Mouse (Mus musculus): ENCODE results near the gene Rnase9. TPM values are rescaled to one million over a fixed set of nuclear protein-coding genes. Genes with fewer than 3 reads are reported as not detected.
"Not testable (repeated sequence)": the region's sequence is repeated elsewhere in the genome, so short reads cannot be mapped to it uniquely, and the experiment has no call there.

Gene Rnase9
- polyA plus RNA-seq, 1 experiment from 2014 or later: not detected

- no peak for DNase-seq (ENCODE audit: low spot score)
- Histone ChIP-seq H3K27ac (replicated peaks) (no peak overlapping the region), H3K27me3 (replicated peaks; ENCODE audit: low read depth, poor library complexity, severe bottlenecking) (no peaks in the 10 kb centered on the region), H3K4me1 (no peaks in the 10 kb centered on the region), H3K4me3 (no peak overlapping the region), H3K36me3 (replicated peaks) (no peaks in the 10 kb centered on the region), H3K9me3 (no peaks in the 10 kb centered on the region)
- WGBS: 71% methylated on average over 1 of the region's 1 CpGs
These were observed 6.5 kb downstream of the Rnase9 start for GRCm38 (mm10) chr14:51035206-51035605.

- H3K9me3 ChIP-seq: no peaks in the 10 kb centered on the region
- 59% methylated on average over 3 of the region's 3 CpGs for WGBS
- no peaks in the 10 kb centered on the region for H3K27me3 ChIP-seq (replicated peaks; ENCODE audit: low read depth, poor library complexity, severe bottlenecking)
- H3K4me1 ChIP-seq: no peaks in the 10 kb centered on the region
- H3K36me3 ChIP-seq (replicated peaks): no peaks in the 10 kb centered on the region
- DNase-seq (ENCODE audit: low spot score): no peak
- H3K4me3 ChIP-seq: no peak overlapping the region
- H3K27ac ChIP-seq (replicated peaks): no peak overlapping the region
These were observed 14.1 kb downstream of the Rnase9 start for GRCm38 (mm10) chr14:51027387-51028155.

GRCm38 (mm10) chr14:51026391-51027133, 15.1 kb downstream of the Rnase9 start:
- Histone ChIP-seq H3K36me3 (replicated peaks) (no peaks in the 10 kb centered on the region), H3K4me1 (no peaks in the 10 kb centered on the region), H3K4me3 (no peak overlapping the region), H3K27me3 (replicated peaks; ENCODE audit: low read depth, poor library complexity, severe bottlenecking) (no peaks in the 10 kb centered on the region), H3K27ac (replicated peaks) (no peak overlapping the region), H3K9me3 (no peaks in the 10 kb centered on the region)
- 37% methylated on average over 5 of the region's 5 CpGs for WGBS
- DNase-seq (ENCODE audit: low spot score): peak; percentile 61

- Histone ChIP-seq H3K4me3 (no peak overlapping the region), H3K9me3 (no peaks in the 10 kb centered on the region), H3K27me3 (replicated peaks; ENCODE audit: low read depth, poor library complexity, severe bottlenecking) (no peaks in the 10 kb centered on the region), H3K27ac (replicated peaks) (no peak overlapping the region), H3K36me3 (replicated peaks) (no peaks in the 10 kb centered on the region), H3K4me1 (no peaks in the 10 kb centered on the region)
- no peak for DNase-seq (ENCODE audit: low spot score)
- WGBS: 80% methylated on average over 1 of the region's 1 CpGs
These were observed 16.8 kb downstream of the Rnase9 start for GRCm38 (mm10) chr14:51024820-51025219.

GRCm38 (mm10) chr14:51023457-51023856, 18.2 kb downstream of the Rnase9 start:
- 83% methylated on average over 4 of the region's 4 CpGs for WGBS
- Histone ChIP-seq H3K27me3 (replicated peaks; ENCODE audit: low read depth, poor library complexity, severe bottlenecking) (no peaks in the 10 kb centered on the region), H3K36me3 (replicated peaks) (no peaks in the 10 kb centered on the region), H3K4me1 (no peaks in the 10 kb centered on the region), H3K27ac (replicated peaks) (no peak overlapping the region), H3K9me3 (no peaks in the 10 kb centered on the region), H3K4me3 (no peak overlapping the region)
- no peak for DNase-seq (ENCODE audit: low spot score)

- Histone ChIP-seq H3K27ac (replicated peaks) (no peak overlapping the region), H3K36me3 (replicated peaks) (no peaks in the 10 kb centered on the region), H3K9me3 (no peaks in the 10 kb centered on the region), H3K4me1 (no peaks in the 10 kb centered on the region), H3K27me3 (replicated peaks; ENCODE audit: low read depth, poor library complexity, severe bottlenecking) (no peaks in the 10 kb centered on the region), H3K4me3 (no peak overlapping the region)
- no peak for DNase-seq (ENCODE audit: low spot score)
- WGBS: 62% methylated on average over 3 of the region's 3 CpGs
These were observed 24.4 kb downstream of the Rnase9 start for GRCm38 (mm10) chr14:51017256-51017655.

- no peak overlapping the region for H3K27ac ChIP-seq (replicated peaks)
- DNase-seq (ENCODE audit: low spot score): no peak
- no peak overlapping the region for H3K4me3 ChIP-seq
- H3K4me1 ChIP-seq: no peaks in the 10 kb centered on the region
- H3K27me3 ChIP-seq (replicated peaks; ENCODE audit: low read depth, poor library complexity, severe bottlenecking): no peaks in the 10 kb centered on the region
- no peaks in the 10 kb centered on the region for H3K9me3 ChIP-seq
- no peaks in the 10 kb centered on the region for H3K36me3 ChIP-seq (replicated peaks)
These were observed 25.9 kb downstream of the Rnase9 start for GRCm38 (mm10) chr14:51015780-51016179.

GRCm38 (mm10) chr14:51014724-51015123, 26.9 kb downstream of the Rnase9 start:
- H3K4me1 ChIP-seq; H3K9me3 ChIP-seq; H3K27me3 ChIP-seq (replicated peaks; ENCODE audit: low read depth, poor library complexity, severe bottlenecking); DNase-seq (ENCODE audit: low spot score); H3K27ac ChIP-seq (replicated peaks); H3K36me3 ChIP-seq (replicated peaks); H3K4me3 ChIP-seq: not testable (repeated sequence)
- 87% methylated on average over 3 of the region's 3 CpGs for WGBS

- no peak overlapping the region for H3K4me3 ChIP-seq
- H3K9me3 ChIP-seq: no peaks in the 10 kb centered on the region
- no peak for DNase-seq (ENCODE audit: low spot score)
- H3K27me3 ChIP-seq (replicated peaks; ENCODE audit: low read depth, poor library complexity, severe bottlenecking): no peaks in the 10 kb centered on the region
- 86% methylated on average over 6 of the region's 6 CpGs for WGBS
- no peaks in the 10 kb centered on the region for H3K36me3 ChIP-seq (replicated peaks)
- 0 out of 2 replicates have a peak, but pooled peaks cover 8% of the 10 kb centered on the region for H3K4me1 ChIP-seq
- H3K27ac ChIP-seq (replicated peaks): no peak overlapping the region
These were observed 32.1 kb downstream of the Rnase9 start for GRCm38 (mm10) chr14:51009572-51009971.

GRCm38 (mm10) chr14:51008781-51009180, 32.9 kb downstream of the Rnase9 start:
- Histone ChIP-seq H3K27ac (replicated peaks) (no peak overlapping the region), H3K4me3 (no peak overlapping the region), H3K36me3 (replicated peaks) (no peaks in the 10 kb centered on the region), H3K9me3 (no peaks in the 10 kb centered on the region), H3K4me1 (0 out of 2 replicates have a peak, but pooled peaks cover 8% of the 10 kb centered on the region), H3K27me3 (replicated peaks; ENCODE audit: low read depth, poor library complexity, severe bottlenecking) (no peaks in the 10 kb centered on the region)
- no peak for DNase-seq (ENCODE audit: low spot score)
- WGBS: 82% methylated on average over 4 of the region's 4 CpGs

GRCm38 (mm10) chr14:51007914-51008713, 33.6 kb downstream of the Rnase9 start:
- Histone ChIP-seq H3K4me3 (no peak overlapping the region), H3K27me3 (replicated peaks; ENCODE audit: low read depth, poor library complexity, severe bottlenecking) (no peaks in the 10 kb centered on the region), H3K27ac (replicated peaks) (no peak overlapping the region), H3K9me3 (no peaks in the 10 kb centered on the region), H3K36me3 (replicated peaks) (no peaks in the 10 kb centered on the region), H3K4me1 (0 out of 2 replicates have a peak, but pooled peaks cover 8% of the 10 kb centered on the region)
- WGBS: 86% methylated on average over 13 of the region's 13 CpGs
- no peak for DNase-seq (ENCODE audit: low spot score)

GRCm38 (mm10) chr14:51007152-51007801, 34.4 kb downstream of the Rnase9 start, which contains the start of gene Rnase10:
Rnase10 (plus strand) TSS chr14:51007751.
- H3K27ac ChIP-seq (replicated peaks): no peak within 1 kb of the TSS
- no peaks in the 10 kb centered on the region for H3K36me3 ChIP-seq (replicated peaks)
- no peaks in the 10 kb centered on the region for H3K9me3 ChIP-seq
- WGBS: 60% methylated on average over 8 of the region's 8 CpGs
- no peak for DNase-seq (ENCODE audit: low spot score)
- 0 out of 2 replicates have a peak, but pooled peaks cover 8% of the 10 kb centered on the region for H3K4me1 ChIP-seq
- no peak within 1 kb of the TSS for H3K4me3 ChIP-seq
- no peaks in the 10 kb centered on the region for H3K27me3 ChIP-seq (replicated peaks; ENCODE audit: low read depth, poor library complexity, severe bottlenecking)
